Mouse (Mus musculus) R1 (cell line): ENCODE measurements around the gene Bola1.
"Not testable (repeated sequence)": the region's sequence is repeated elsewhere in the genome, so short reads cannot be mapped to it uniquely, and the experiment has no call there.

Source experiments
- DNase-seq: peaks from one replicate; pipeline ENCODE4 v3.0.0-alpha.2; 2018; ENCODE audit warnings: low read depth, low spot score

Bola1 gene

GRCm38 (mm10) chr3:96219661-96220130, at the start of gene Bola1, which contains the start of gene Hist2h2ab:
Gene Bola1 (minus strand): TSS chr3:96219709.
Gene Hist2h2ab (plus strand): TSS chr3:96219865.
- DNase-seq, result peak; percentile 94

GRCm38 (mm10) chr3:96268776-96269378, 49.4 kb upstream of the Bola1 start:
- DNase-seq, result not testable (repeated sequence)

GRCm38 (mm10) chr3:96268051-96268775, 48.7 kb upstream of the Bola1 start, which contains the start of gene Hist2h3b:
Gene Hist2h3b (plus strand): TSS chr3:96268654.
- DNase-seq, result peak; percentile 94

GRCm38 (mm10) chr3:96267541-96267940, 48.0 kb upstream of the Bola1 start:
- DNase-seq, result no peak

- no peak for DNase-seq
These were observed 46.7 kb upstream of the Bola1 start for GRCm38 (mm10) chr3:96266132-96266710.

- DNase-seq, result no peak
These were observed 45.0 kb upstream of the Bola1 start for GRCm38 (mm10) chr3:96264404-96264949.

- peak; percentile 55 for DNase-seq
These were observed 44.3 kb upstream of the Bola1 start for GRCm38 (mm10) chr3:96263558-96264403.

- DNase-seq, result peak; percentile 96
These were observed 43.6 kb upstream of the Bola1 start, which contains the start of gene Hist2h4 for GRCm38 (mm10) chr3:96262979-96263550. Gene Hist2h4 (minus strand): TSS chr3:96263311.

- DNase-seq, result peak; percentile 93
These were observed 42.8 kb upstream of the Bola1 start for GRCm38 (mm10) chr3:96262216-96262875.

- DNase-seq, result no peak
These were observed 42.1 kb upstream of the Bola1 start for GRCm38 (mm10) chr3:96261623-96262022.

GRCm38 (mm10) chr3:96260220-96260619, 40.7 kb upstream of the Bola1 start:
- no peak for DNase-seq

- no peak for DNase-seq
These were observed 37.7 kb upstream of the Bola1 start for GRCm38 (mm10) chr3:96257190-96257589.

- DNase-seq, result no peak
These were observed 36.6 kb upstream of the Bola1 start for GRCm38 (mm10) chr3:96255926-96256593.

- peak; percentile 79 for DNase-seq
These were observed 35.3 kb upstream of the Bola1 start for GRCm38 (mm10) chr3:96254683-96255355.

GRCm38 (mm10) chr3:96251787-96252186, 32.3 kb upstream of the Bola1 start:
- DNase-seq, result no peak

- no peak for DNase-seq
These were observed 31.4 kb upstream of the Bola1 start for GRCm38 (mm10) chr3:96250890-96251289.

GRCm38 (mm10) chr3:96249034-96249345, 29.5 kb upstream of the Bola1 start:
- DNase-seq, result no peak

- DNase-seq, result no peak
These were observed 28.9 kb upstream of the Bola1 start for GRCm38 (mm10) chr3:96248141-96249033.
